Mouse (Mus musculus): ENCODE measurements around the gene Gng2.
A peak's percentile ranks its signal among the peaks of the same experiment; 100 is the strongest.

Gng2 gene

DNA sequence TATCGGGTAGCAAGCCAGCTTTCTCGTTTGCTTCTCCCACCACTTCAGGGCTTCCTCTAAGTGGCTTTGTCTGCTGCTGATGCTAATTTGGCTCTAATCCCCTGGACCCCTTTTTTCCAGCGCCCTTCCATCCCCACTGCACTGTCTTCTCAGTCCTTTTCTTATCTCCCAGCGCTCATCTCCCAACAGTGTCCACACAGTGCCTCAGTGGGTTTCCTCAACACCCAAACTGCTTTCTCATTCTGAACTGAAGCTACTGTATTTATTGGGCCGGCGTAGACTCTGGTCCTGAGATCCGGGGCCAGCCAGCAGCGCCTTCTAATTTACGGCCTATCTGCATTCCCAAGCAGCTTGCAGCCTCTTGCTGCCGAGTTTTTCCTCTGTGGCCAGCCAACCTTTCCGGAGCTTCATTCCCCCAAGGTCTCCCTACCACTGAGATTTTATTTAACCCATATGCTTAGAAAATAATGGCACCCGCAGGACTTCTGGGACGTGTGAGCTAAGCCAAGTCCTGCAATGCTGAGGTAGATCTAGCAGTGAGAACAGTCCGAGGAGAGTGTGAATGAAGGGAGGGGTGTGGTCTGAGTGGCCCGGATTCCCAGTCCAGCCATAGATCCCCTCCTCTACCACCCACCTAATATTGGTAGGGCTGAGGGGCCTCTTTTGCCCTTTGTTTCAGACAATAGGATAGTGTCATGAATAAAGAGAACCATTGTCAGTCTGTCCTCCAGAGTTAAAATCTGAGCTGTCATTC, at the start of gene Gng2:
Gng2 (minus strand) TSS at position 357 of the 754 bp plus-strand sequence.
- peak; percentile 47 for DNase-seq

DNA sequence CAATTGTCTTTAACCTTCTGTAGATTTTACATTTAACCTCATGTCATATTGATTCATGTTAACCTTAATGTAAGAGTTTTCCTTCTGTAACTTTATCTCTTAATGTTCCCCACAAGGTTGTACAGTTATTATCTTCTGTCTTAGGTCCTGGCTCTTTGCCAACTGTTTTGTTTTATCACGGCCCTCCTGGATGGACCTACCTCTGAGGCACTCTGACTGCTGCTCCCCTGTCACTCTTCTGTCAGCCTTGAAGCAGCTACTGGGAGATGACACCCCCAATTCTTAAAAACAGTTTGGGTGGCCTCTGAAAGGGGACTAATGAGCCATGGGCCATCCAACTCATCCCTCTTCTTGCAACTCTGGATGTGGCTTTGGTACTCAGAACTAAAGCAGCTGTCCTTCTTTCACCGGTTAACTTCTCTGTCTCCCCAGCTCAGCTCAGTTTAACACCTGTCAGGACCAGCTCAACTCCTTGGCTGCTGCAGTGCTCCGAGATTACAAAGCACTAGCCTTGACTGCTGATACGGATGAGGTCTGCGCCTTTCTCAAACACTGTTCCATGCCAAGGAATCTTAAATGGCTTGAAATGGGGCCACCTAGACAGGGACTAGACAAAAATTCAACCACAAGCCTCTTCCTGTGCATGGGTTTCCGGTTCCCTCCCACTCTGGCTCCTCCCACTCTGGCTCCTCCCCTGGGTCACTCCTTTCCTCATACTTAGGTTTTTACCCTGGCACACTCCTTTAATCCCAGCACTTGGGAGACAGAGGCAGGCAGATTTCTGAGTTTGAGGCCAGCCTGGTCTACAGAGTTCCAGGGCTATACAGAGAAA, 47.7 kb upstream of the Gng2 start:
- DNase-seq = no peak

DNA sequence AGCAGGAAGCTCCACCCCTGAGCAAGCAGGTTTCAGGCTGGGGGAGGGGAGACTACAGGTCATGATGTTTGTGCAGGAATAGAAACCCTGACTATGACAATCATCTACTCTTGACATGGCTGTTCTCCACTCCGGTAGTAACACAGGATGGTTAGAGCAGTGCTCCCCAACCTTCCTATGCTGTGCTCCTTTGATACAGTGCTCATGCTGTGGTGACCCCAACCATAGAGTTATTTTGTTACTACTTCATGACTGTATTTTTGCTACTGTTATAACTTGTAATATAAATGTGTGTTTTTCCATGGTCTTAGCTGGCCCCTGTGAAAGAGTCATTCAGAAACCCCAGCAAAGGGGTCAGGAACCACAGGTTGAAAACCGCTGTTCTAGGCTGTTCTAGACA, 46.5 kb upstream of the Gng2 start:
- DNase-seq = no peak

DNA sequence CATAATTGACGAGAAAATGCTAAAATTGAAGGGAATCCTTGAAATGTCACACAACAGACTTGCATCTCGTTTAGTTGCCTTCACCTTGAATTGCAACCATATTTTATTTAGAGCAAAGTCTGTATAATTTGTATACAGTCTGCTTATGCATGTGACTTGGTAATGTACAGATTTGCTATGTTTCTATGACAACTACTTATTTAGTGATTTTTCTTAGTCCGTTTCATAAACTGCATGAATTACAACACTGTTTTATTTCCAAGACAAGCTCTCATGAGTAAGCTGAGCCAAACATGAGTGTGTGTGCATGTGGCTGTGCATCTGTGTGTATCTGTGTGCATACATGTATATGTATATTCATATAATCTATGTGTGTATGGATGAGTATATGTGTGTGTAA, 42.1 kb upstream of the Gng2 start:
- DNase-seq = no peak

DNA sequence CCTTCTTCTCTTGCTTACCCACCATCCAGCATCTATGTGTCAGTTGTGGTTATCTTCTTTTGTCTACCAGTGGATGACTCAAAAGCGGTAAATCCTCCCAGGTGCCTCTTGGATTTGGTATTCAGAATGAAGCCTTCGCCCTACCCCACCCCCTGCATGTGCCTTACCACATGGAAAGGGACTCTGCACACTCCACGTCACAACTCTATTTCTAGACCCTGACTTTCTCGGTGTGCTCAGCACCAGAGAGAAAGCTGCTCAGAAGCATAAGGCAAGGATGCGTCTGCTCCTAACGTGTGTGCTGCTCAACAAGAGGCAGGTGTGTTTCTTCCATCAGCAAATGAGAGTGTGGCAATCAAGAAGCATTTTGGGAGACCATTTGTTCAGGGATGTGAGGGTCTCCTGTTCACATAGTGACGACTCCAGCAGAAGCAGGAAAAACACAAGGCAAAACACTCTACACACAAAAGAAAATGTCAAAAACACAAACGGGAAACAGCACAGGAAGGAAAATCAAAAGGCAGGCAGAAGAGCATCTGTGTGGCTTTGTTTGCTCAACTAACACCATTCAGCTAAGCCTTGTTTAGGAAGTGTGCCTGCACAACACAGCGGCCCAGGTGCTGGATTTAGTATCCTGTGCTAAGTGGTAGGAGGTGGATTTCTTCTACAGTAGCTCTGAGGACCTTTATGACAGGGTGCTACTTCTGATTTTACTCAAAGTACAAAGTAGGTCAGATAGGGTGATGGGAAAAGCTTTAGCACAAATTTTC, 35.3 kb upstream of the Gng2 start:
- no peak for DNase-seq

DNA sequence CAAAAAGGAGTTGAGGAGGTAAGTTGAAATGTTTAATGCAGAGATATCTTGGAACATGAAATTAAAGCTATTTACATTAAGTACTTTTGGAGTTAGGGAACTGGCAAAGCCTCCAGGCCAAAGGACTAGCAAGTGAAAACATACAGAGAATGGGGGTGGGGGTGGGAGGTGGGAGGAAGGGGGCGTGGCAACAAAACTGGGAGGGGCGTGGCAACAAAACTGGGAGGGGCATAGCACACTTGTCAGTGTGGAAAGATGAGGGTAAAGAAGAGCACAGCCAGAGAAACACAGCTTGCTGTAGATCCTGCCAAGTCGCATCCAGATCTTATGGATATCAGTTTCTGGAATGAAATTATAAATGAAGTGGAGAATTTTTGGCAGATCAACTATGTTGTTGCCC, 30.0 kb upstream of the Gng2 start:
- DNase-seq = no peak

DNA sequence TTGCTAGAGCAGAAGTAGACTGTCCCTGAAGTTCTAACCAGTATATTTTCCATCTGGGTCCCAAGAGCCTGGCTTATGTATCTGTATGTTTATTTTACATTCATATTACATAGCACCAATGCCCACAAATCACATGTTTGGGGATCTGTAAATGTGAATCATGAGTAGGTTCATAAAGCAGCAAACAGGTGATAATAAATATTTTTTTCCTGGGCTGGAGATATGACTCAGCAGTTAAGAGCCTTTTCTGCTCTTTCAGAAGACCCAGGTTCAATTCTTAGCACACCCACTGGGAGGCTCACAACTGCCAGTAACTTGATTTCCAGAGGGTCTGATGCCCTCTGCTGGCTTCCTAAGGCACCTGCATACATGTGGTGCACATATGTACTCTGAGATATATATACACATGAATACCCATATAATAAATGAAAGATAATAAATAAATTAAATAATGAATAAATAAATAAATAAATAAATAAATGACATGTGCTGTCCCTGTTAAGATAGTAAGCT, 27.4 kb upstream of the Gng2 start:
- no peak for DNase-seq

DNA sequence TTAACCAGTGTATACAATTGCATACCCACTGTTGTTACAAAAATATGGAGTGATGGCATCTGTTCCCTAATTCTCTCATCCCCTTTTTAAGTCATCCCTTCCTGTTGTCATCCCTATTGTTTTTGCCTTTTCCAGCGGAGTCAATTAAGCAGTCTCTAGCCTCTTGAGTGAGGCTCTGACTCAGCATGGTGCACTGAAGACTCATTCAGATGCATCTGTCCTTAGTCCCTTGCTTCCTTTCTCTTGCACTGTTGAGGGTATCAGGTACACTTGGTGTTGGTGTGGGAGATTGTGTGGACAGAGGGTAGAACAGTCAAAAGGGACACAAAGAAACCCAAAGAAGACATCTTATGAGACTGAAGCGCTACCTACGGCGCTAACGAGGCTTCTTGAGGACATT, 19.4 kb upstream of the Gng2 start:
- no peak for DNase-seq

DNA sequence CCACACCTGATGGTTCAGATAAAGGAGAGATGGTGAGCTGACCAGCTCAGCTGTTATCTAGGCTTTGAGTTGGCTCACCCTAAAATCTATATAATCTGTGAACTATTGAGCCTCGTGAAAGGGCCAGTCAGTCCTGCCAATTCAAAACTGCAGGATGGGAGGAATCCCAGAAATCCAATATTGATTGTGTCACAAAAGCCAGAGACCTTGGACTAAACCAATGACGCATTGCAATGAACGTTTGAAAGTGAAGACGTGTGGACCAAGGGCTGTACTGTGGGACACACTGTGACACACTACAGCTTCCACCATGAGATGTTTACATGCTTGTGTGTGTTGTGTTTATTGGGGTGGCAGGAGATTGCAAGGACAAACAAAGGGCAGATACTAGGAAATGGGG, 18.5 kb upstream of the Gng2 start:
- no peak for DNase-seq

DNA sequence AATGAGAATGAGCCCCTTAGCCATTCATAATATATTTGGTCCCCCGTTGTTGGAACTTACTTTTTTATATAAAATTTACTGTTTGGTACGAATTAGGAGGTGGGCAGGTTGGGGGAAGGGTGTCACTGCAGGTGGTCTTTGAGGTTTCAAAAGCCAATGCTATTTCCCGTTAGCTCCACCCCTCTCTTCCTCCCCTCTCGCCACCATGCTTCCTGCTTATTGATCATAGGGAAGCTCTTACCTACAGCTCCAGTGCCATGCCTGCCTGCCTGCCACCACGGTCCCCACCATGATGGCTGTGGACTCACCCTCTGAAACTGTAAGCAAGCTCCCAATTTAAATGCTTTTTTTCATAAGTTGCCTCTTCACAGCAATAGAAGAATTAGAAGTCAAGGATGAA, 16.6 kb upstream of the Gng2 start:
- DNase-seq = no peak

DNA sequence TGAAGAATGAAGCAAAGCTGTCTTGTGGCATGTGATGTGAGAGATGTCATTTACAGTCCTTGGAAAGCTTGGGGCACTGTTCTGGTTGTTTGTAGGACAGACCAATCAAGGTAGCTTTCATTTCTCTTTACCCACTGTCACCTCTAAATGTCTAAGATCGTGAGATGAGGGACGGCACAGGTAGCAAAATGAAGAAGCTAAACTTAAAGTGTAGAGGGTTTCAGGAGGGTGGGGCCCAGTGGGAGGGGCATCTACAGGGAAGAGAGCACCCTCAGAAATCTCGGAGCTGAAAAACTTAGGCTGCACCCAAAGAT, 16.1 kb upstream of the Gng2 start:
- DNase-seq = no peak

DNA sequence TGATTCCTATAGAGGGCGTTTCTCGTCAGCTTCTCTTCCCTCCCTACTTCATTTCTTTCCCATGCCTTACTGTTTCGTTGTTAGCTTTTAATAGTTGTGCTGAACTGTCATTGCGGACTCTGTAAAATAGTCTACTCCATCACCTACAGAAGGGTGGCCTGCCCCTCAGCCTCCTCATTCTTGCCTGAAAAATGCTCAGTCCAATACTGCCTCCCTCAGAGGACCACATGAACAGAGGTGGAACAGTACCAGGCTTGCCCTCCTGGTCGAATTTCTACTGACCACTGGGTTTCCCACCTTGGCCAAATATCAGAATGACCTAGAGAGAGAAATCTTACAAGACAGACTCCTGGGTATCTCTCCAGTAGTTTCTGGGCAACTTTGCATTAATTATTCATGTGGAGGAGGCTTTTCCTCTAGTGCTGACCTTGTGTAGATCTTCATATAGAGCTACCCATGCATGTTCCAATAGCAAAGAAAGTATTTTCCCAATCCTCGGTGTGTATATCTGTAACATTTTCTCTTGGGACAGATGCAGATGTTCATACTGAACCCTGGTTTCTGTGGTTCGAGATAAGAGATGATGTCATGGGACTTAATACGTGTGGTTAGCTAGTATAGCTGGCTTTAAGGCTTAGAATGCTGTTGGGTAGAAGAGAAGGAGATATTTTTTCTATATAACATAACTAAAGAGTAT, 15.6 kb upstream of the Gng2 start:
- no peak for DNase-seq

DNA sequence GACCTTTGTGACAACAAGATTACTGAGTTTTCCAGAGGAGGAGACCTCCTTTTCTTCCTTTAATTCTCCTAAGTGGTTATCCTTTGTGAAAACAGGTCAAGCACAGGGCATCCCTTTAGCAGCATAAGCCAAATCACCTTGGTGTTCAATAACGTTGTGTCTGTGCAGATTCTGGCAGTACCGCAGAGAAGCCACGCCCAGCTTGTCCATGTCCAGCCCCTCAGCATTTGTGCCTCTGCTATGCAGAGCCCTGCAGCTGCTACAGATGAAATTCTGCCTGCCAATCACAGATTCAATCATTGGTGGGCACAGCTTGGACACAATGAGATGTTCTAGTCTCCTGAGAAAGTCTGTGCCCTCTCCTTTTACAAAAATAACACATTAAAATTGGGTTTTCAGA, 14.4 kb upstream of the Gng2 start:
- DNase-seq = no peak

DNA sequence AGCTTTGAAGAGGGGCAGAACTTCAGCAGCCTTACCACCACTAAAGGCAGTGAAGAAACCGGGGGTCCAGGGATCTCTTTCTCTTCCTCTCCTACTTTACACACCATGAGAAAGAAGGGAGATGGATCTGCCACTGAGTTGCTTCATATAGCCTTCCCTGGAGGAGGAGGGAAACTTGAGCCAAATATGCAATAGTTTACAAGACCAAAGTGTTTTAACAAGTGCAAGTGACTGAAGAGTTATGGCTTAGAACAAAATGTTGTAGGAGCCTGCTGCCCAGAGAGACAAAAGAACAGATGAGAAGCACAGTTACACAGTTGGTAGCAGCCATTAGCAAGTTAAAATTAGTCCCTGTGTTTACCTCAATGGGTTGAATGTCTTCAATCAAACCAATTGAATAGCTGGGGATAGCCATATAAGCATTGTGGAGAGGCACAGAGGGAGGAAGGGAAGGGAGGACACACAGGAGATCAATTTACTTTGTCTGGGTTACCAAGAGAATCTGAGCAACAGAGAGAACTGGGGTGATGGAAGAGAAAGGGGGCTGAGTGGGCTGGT, 13.1 kb upstream of the Gng2 start:
- DNase-seq = no peak

DNA sequence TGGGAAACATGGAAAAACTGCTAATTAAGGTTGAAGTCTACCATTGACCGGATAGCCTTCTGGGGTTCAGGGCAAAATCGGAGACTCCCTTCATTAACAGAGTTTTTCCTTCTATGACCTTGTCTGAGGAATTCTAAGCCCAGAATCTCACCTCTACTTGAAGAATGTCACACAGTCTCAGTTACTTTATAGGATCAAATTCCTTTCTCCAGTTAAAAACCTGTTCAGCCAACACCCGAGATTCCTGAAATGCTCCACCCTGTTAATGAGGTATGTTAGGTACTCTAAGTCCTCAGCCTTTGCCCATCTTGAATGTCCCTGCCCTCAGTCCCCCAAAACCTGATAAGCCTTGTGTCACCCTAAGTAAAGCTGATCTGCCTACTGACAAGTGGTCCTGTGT, 11.0 kb upstream of the Gng2 start:
- no peak for DNase-seq

DNA sequence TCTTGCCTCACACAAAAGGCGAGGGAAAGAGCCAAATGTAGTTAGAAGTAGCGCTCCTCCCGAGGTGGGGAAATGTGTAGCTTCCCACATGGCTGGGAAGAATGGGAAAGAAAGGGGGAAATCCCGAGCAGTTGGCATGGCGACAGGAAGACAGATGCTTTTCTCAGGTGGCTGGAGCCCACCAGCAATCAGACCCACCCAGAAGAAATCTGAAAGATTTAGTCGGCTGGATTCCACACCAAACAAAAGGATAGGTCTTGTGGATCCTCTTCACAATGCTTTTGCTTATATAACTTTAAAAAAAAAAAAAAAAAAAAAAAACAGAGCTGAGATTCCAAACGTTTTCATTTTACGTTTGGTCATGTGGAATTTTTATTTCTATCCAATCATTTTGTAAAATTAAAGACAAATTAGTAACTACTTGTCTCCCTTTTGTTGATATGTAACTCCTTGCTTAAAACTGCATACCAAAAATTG, 10.0 kb upstream of the Gng2 start:
- no peak for DNase-seq

DNA sequence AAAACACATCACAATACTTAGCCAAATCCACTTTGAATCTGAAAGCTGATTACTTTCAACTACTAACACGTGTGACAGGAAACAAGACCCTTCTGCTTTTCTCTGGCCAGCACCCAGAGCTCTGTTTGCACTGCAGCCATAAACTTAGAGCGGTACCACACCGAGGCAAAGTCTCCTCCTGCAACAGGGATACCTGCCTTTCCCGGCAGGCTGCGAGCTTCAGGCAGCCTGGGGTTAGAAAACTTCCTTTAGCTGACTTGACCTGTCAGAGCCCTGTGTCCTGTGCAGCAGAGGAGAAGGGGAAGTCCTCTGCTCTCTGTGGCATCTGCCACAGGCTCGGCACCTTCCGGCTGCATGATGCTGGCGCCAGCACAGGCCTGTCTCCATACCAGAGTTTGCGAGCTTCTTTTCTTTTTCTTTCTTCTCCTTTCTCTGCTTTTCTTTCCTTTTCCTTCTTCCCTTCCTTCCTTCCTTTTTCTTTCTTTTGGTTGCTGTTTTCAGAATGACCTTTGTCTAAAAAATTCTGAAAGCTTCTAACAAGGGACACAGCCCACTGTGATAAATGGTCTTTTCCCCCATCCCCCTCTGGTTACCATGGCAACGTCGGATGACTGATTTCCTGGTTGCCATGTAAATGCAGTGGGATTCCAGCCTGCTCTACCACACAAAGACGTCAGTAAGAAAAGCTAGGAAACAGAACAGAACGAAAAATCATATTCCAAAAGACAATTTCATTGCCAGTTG, 9.4 kb upstream of the Gng2 start:
- DNase-seq = peak; percentile 64

DNA sequence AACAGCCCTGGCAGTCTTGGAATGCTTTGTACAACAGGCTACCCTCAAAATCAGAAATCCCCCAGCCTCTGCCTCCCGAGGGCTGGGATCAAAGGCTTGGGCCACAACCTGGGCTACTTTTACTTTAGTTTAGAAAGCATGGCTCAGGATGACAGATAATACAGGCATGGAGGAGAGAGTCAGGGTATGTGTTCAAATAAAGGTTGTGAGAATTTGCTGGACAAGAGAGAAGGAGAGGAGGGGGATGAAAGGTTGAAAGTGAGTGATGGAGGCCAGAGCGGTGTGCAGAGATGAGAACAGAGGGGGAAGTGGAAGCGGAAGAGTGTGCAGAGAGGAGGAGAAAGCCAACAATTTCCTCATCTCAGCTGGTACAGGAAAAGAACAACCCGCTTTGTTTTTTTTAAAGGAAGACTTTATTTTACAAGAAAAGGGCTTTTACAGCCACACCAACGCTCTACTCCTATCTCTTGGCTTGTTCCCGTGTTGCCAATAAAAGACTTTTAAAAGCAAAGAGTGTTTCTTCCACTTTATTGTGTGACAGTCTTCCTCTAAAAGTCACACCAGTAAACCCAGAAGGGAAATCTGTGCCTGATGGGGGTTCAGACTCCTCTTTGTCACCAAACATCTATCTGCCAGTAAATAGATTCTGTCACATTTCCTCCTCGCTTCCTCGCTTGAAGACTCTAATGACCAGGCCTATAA, 8.6 kb upstream of the Gng2 start:
- no peak for DNase-seq

DNA sequence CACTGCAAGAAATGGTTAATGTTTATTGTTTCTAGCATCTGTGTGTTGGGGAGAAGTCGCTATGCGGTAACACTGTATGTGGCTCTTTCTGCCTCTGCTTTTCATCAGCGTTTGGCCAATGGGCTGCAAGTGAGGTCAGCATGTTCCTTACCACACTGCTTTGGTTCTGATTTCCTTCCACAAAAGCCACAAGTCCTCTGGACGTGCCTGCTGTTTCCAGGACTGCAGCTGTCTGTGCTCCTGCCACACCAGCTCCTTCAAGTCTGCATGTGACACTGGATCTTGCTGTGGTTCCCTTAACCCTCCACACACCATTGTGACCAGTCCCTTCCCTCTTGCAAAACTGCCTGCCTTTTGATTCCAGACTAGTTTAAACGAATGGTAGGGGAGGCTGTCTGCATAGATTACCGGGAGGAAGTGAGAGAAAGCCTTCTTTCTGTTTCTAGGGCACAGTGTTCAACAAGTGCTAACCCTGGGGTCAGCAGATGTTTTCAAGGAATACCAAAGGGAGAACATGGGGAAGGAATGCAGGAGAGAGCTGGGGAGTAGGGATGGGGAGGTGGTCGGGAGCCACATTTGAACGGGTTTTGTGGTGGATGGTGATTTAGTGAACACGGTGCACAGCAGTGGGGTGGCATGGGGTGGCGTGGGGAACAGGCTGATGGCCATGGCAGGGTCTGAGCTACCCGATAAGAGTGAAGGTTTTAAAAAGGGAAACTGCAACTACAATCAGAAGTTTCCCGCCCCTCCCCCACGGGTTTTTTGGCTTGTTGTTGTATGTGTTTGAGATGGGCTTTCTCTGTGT, 7.9 kb upstream of the Gng2 start:
- DNase-seq = no peak
